Mouse (Mus musculus) heart, embryonic 10.5 days (tissue): ENCODE results near the gene Vsx1. TPM values are rescaled to one million over a fixed set of nuclear protein-coding genes. Genes with fewer than 3 reads are reported as not detected.

Source experiments
- DNase-seq: peaks from one replicate; pipeline ENCODE4 v3.0.0-alpha.2; 2017; ENCODE audit warnings: low spot score
- H3K27ac ChIP-seq: fragments of 300-500 bp; sonication (generic); 2 replicates; pipeline ENCODE4 v1.5.1; 2016; ENCODE audit warnings: mild to moderate bottlenecking
- H3K27me3 ChIP-seq: fragments of 300-500 bp; sonication (generic); 2 replicates; pipeline ENCODE4 v1.6.1; 2016; ENCODE audit warnings: mild to moderate bottlenecking; ENCODE audit not compliant: poor library complexity, insufficient read depth, severe bottlenecking
- H3K36me3 ChIP-seq: fragments of 300-500 bp; sonication (generic); 2 replicates; pipeline ENCODE4 v1.6.1; 2016; ENCODE audit warnings: mild to moderate bottlenecking, moderate library complexity
- H3K4me1 ChIP-seq: fragments of 300-500 bp; sonication (generic); 2 replicates; pipeline ENCODE4 v1.6.1; 2016; ENCODE audit warnings: mild to moderate bottlenecking
- H3K4me3 ChIP-seq: fragments of 300-500 bp; sonication (generic); 2 replicates; pipeline ENCODE4 v1.5.1; 2016; ENCODE audit warnings: mild to moderate bottlenecking, moderate library complexity
- H3K9me3 ChIP-seq: fragments of 300-500 bp; sonication (generic); 2 replicates; pipeline ENCODE4 v1.6.1; 2016; ENCODE audit warnings: mild to moderate bottlenecking, moderate library complexity
- WGBS: fragments of 180-500 bp; shearing (Covaris S2); methylation state at CpG from one replicate; pipeline ENCODE4 v1.1.7; 2016; 5-methylcytosine and 5-hydroxymethylcytosine counted together
- polyA plus RNA-seq: library from polyadenylated mRNA; unstranded; fragments of >200 nt; fragmentation: Nextera tagmentation; extraction: Ambion mirVana; gene quantifications from 2 replicates; pipeline ENCODE4 v1.2.1, GENCODE M21; 2016

The Vsx1 gene
- polyA plus RNA-seq, 1 experiment from 2014 or later, result not detected

DNA sequence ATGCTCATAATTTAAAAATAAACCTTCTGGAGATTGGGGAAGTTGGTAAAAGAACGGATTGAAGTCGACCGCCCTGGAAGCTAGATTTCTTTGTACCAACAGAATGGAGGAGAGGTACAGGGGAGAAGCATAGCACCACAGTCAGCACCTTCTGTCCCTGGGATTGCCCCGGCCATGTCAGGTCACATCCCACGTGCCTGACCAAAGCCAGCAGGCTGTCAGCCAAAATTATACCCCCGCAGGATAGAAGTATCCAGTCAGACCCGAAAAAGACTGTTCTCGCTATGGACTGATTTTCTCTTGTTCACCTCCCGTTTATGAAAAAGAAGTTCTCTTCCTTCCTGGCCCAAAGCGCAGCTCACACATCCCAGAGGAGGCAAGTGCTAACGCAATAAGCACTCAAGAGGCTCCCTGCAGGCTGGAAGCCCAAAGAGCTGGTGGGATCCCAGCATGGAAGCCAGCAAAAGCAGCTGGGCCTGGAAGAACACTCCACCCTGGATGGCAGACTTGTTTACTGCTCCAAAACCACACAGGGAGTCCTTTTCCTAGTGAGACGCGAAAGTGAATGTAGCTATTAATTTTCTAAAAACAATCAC lies 40.8 kb downstream of the Vsx1 start:
- H3K36me3 ChIP-seq, result no peaks in the 10 kb centered on the region
- no peak for DNase-seq
- no peak overlapping the region for H3K27ac ChIP-seq
- H3K4me3 ChIP-seq, result no peak overlapping the region
- no peaks in the 10 kb centered on the region for H3K27me3 ChIP-seq
- 52% methylated on average over 13 of the region's 13 CpGs for WGBS
- H3K4me1 ChIP-seq, result peaks cover 32% of the 10 kb centered on the region
- no peaks in the 10 kb centered on the region for H3K9me3 ChIP-seq

DNA sequence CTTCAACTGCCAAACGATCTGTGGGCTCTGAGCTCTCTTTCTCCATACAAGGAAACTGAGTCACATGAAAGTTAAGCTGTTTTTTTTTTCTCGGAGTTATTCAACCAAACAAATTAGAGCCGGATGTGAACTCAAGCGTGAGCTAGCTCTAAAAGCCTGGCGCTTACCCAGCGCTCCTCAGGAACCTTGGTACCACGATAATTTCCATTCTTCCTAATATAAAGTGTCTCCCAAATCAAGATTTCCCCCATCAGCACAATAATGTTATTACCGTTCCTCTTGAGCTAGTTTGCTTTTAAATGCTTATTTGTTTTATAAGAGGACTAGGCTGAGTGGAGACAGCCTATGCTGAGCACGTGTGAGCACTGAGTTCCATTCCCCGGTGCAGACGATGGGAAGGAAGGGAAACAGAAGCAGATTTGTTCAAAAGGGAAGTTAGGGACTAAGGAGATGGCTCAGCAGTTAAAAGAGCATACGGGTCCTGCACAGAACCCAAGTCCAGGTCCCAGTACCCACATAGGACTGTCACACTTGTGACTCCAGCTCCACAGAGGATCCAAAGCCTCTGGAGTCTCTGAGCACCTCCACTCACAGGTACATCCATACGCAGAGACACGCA lies 41.4 kb downstream of the Vsx1 start:
- Histone ChIP-seq H3K27me3 (no peaks in the 10 kb centered on the region), H3K36me3 (no peaks in the 10 kb centered on the region), H3K9me3 (no peaks in the 10 kb centered on the region), H3K4me1 (peaks cover 32% of the 10 kb centered on the region), H3K4me3 (no peak overlapping the region), H3K27ac (no peak overlapping the region)
- 79% methylated on average over 14 of the region's 14 CpGs for WGBS
- DNase-seq, result no peak

DNA sequence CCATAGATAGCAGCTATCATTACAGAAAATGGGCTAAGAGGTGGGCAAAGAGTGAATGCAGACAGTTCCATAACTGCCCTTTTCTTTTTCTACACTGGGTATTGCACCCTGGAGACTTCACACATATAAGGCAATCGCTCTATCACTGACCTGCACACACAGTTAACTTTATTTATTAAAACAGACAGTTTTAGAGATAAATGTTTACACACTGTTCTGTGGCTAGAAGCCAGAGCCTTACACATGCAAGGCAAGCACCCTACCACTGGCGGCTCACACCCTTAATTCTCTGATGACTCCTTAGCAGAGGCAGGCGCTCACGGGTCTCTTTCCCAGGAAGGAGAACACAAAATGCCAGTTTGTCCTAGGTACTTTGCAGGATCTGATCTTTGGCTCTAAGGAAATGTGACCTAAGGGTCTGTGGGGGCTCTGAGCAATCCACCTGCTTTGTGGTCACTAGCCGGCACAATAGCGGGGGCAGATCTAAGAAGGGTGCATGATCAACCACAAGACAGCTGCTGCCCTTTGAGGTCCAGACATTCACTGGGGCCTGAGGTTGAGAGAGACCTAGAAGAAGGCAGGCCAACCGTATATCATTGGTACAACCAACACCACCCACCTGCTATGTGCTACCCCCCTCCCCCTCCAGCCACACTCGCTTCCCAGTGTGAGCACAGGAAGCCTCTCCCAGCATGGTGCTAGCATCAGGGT lies 42.6 kb downstream of the Vsx1 start:
- no peak overlapping the region for H3K27ac ChIP-seq
- H3K9me3 ChIP-seq, result no peaks in the 10 kb centered on the region
- no peaks in the 10 kb centered on the region for H3K27me3 ChIP-seq
- H3K36me3 ChIP-seq, result no peaks in the 10 kb centered on the region
- no peak overlapping the region for H3K4me3 ChIP-seq
- WGBS, result 89% methylated on average over 8 of the region's 8 CpGs
- no peak for DNase-seq
- H3K4me1 ChIP-seq, result peaks cover 32% of the 10 kb centered on the region

DNA sequence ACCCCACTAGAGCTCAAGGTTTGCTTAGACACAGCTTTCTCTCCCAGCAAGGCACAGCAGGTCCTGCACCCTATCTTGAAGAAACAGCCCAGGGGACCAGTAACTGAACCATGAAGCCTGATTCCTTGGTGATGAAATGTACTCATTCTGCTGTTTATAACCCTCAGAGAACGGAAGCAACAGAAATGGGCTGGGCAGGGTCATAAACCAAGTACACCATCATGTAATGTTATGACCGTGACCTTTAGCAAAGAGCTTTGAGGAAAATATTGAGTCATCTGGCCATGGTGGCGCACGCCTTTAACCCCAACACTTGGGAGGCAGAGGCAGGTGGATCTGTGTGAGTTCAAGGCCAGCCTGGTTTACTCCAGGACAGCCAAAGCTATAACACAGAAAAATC lies 43.9 kb downstream of the Vsx1 start:
- no peaks in the 10 kb centered on the region for H3K27me3 ChIP-seq
- no peaks in the 10 kb centered on the region for H3K9me3 ChIP-seq
- H3K4me1 ChIP-seq, result peaks cover 19% of the 10 kb centered on the region
- WGBS, result 93% methylated on average over 4 of the region's 4 CpGs
- DNase-seq, result no peak
- no peak overlapping the region for H3K4me3 ChIP-seq
- no peak overlapping the region for H3K27ac ChIP-seq
- no peaks in the 10 kb centered on the region for H3K36me3 ChIP-seq

DNA sequence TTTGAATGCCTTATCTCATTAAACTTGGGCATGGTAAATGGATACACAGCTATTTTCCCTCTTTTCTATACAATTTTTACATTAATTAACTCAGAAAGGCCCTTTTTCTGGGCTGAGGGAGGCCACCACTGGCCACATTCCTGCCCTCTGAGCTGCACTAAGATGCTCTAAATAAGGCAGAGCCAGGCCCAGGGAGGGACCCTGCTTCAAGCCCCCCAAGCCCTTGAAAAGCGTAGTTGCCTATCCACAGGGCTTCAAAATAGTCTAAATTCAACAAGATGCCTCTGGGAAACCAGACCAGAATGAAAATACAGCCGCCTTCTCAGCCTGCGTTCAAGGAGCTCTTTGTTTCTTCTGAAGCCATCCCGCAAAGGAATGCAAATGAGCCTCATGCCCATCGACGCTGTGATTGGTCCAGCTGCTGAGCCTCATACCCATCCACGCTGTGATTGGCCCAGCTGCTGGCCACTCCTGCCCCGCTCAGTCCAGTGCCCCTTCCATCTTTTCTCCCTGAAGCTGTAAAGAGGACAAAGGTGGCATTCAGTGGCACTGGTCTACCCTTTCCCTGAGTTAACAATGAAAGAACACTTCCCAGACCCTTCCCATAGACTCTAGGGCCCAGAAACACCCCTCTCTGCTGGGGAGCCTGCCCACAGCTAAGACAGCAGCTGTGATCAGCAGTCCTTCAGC lies 45.3 kb downstream of the Vsx1 start:
- WGBS, result 64% methylated on average over 8 of the region's 8 CpGs
- H3K4me1 ChIP-seq, result peaks cover 5% of the 10 kb centered on the region; the same call in 1 of the 2 replicates
- DNase-seq, result no peak
- H3K4me3 ChIP-seq, result no peak overlapping the region
- no peaks in the 10 kb centered on the region for H3K36me3 ChIP-seq
- no peaks in the 10 kb centered on the region for H3K9me3 ChIP-seq
- no peaks in the 10 kb centered on the region for H3K27me3 ChIP-seq
- no peak overlapping the region for H3K27ac ChIP-seq

DNA sequence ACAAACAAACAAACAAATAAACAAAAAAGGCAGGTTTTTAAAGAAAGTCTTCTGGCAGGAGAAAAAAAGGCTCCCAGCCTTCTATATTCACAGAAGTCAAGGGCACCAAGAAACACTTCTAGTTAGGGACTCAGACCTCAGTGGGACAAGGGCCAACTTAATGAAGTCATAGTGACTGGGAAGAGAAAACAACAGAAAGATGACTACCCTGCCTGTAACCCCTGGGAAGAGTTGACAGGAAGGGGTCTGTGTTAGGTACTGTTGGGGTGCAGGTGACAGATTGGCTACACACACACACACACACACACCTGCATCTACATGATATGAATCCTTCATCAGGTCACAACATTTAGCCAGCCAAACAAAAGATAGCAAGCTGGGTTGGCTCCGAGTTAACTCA lies 46.0 kb downstream of the Vsx1 start:
- H3K36me3 ChIP-seq, result no peaks in the 10 kb centered on the region
- H3K4me3 ChIP-seq, result no peak overlapping the region
- no peaks in the 10 kb centered on the region for H3K4me1 ChIP-seq
- 85% methylated on average over 1 of the region's 1 CpGs for WGBS
- no peak for DNase-seq
- H3K27ac ChIP-seq, result no peak overlapping the region
- H3K27me3 ChIP-seq, result no peaks in the 10 kb centered on the region
- no peaks in the 10 kb centered on the region for H3K9me3 ChIP-seq

DNA sequence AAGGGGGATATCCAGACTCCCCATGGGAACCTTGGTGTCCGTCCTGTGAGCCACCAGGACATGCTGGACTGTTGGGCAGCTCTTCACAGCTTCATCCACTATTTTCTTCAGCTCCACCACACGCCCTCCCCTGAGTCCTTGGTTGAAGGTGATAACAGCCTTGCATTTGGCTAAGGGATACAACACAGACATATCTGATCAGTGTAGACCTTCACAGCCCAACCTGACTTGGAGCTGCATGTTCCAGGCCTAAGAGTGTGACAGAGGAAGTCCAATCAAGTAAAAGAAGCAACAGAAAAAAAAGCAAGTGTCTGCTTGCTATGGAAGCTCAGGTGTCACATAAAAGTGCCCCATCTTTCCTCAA lies 50.8 kb downstream of the Vsx1 start:
- Histone ChIP-seq H3K27me3 (no peaks in the 10 kb centered on the region), H3K4me1 (no peaks in the 10 kb centered on the region), H3K4me3 (no peak overlapping the region), H3K9me3 (no peaks in the 10 kb centered on the region), H3K27ac (no peak overlapping the region), H3K36me3 (no peaks in the 10 kb centered on the region)
- no peak for DNase-seq
- WGBS, result 49% methylated on average over 2 of the region's 2 CpGs

DNA sequence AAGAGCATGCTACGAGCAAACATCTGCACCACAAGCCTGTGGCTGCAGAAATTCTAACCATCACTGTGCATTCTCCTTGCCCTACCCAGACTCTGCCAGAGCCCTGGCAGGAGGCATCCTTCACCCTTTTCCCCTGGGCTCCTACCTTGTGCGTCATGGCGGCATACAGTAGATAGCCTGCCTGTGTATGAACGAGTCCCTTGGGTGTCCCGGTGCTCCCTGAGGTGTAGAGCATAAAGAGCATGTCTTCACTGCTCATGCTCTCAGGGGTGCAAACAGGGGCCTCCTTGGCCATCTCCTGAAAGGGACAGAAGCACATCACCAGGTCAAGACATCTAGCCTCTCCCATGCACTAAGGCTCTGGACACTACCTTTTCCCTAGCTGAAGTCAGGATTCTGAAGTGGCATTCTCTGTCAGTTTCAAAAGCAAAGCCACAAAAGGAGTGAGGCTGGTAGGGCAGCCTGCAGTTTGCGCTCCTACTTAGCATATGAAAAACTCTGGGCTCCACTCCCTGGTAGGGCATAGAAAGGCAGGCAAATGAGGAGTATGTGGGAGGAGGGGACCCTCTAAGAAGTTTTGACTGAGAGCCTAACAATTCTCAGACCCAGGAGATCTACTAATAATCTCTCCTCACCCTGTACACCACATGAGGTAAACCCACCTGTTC lies 51.3 kb downstream of the Vsx1 start:
- no peaks in the 10 kb centered on the region for H3K27me3 ChIP-seq
- H3K36me3 ChIP-seq, result no peaks in the 10 kb centered on the region
- H3K27ac ChIP-seq, result no peak overlapping the region
- no peak overlapping the region for H3K4me3 ChIP-seq
- no peaks in the 10 kb centered on the region for H3K4me1 ChIP-seq
- H3K9me3 ChIP-seq, result no peaks in the 10 kb centered on the region
- no peak for DNase-seq
- WGBS, result 75% methylated on average over 6 of the region's 6 CpGs

DNA sequence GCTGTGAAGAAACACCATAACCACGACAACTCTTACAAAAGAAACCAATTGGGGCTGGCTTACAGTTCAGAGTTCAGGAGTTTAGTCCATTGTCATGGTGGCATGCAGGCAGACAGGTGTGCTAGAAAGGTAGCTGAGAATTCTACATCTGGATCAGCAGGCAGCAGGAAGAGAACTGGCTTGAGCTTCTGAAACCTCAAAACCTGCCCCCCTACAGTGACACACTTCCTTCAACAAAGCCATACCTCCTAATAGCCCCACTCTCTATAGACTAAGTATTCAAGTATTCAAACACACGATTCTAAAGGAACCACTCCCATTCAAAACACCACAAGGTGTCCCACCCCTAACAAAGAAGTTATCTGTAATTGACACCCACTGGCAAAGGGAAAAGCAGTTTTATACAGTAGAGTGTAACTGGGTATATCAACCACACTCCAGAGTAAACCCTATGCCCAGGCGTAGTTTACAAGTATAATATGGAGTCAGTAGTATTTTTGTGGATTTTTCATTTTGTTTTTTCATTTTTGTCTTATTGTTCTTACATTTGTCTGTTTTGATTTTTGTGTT lies 53.2 kb downstream of the Vsx1 start:
- H3K27me3 ChIP-seq, result no peaks in the 10 kb centered on the region
- no peaks in the 10 kb centered on the region for H3K9me3 ChIP-seq
- H3K4me1 ChIP-seq, result no peaks in the 10 kb centered on the region
- no peak overlapping the region for H3K27ac ChIP-seq
- WGBS, result 73% methylated on average over 3 of the region's 3 CpGs
- DNase-seq, result no peak
- H3K36me3 ChIP-seq, result no peaks in the 10 kb centered on the region
- no peak overlapping the region for H3K4me3 ChIP-seq

Other genes starting within 250 kb of the Vsx1 start
- 5.4 and 8.2 TPM in 2 replicates for gene Zfp442, start 237.9 kb downstream of the Vsx1 start, polyA plus RNA-seq
- gene Zfp345, start 204.3 kb downstream of the Vsx1 start, polyA plus RNA-seq, result 0.26 and 0.29 TPM in 2 replicates
- 0.15 and 0.58 TPM in 2 replicates for gene Cst7, start 118.9 kb downstream of the Vsx1 start, polyA plus RNA-seq
- gene Apmap, start 80.8 kb downstream of the Vsx1 start, polyA plus RNA-seq, result 32.8 and 34.2 TPM in 2 replicates
- gene Acss1, start 20.9 kb downstream of the Vsx1 start, polyA plus RNA-seq, result 17.2 and 19.2 TPM in 2 replicates
- gene Entpd6, start 59.7 kb upstream of the Vsx1 start, polyA plus RNA-seq, result 28.9 and 29.5 TPM in 2 replicates
- 112 and 182 TPM in 2 replicates for gene Pygb, start 97.4 kb upstream of the Vsx1 start, polyA plus RNA-seq
- 53.7 and 54.8 TPM in 2 replicates for gene Abhd12, start 215.4 kb upstream of the Vsx1 start, polyA plus RNA-seq
- 38.0 and 57.1 TPM in 2 replicates for gene Gins1, start 216.0 kb upstream of the Vsx1 start, polyA plus RNA-seq